In the genomic region with DNA sequence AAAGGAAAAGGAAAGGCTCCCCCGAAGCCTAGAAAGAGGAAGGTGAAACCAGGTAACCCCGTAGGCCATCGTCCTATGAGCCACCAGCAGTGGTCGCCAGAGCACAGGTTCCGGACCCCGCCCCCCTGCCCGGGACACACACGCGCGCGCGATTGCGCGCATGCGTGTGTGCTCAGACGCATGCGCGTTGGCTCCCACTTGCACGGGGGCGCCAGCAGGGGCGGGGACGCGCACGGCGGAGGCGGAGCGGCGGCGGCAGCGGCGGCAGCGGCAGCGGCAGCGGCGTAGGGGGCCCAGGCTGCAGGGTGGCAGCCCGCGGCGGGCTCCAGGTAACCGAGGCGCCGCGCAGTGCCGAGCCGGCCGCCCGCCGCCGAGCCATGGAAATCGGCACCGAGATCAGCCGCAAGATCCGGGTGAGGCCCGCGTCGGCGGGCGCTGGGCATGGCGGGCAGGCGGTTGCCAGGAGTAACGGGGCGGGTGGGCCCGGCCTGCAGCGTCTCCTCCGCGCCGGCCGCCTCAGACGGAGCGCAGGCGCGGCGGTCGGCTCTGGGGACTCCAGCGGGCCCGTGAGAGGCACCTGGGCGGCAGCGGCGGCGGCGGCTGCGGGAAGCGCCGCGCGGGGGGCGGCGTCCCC, we compare ENCODE assay signal across 7 mouse cellular contexts. TPM values are rescaled to one million over a fixed set of nuclear protein-coding genes. Genes with fewer than 3 reads are reported as not detected.
A peak's percentile ranks its signal among the peaks of the same experiment; 100 is the strongest.
DNase-seq lines count a peak whose midpoint lies in the region; ATAC-seq lines count a peak whose summit lies in the region.

Zc3h14 (plus strand) TSS at position 219 of the 634 bp plus-strand sequence.

- H3K9me3 ChIP-seq in embryonic facial prominence, embryonic 11.5 days (replicated peaks; ENCODE audit: control insufficient read depth, low read length) = no peaks in the 10 kb centered on the region
- H3K9me3 ChIP-seq in limb, embryonic 11.5 days (ENCODE audit: control insufficient read depth, low read length) = no peaks in the 10 kb centered on the region
- H3K9me3 ChIP-seq in midbrain, embryonic 14.5 days (ENCODE audit: control insufficient read depth, low read length) = no peaks in the 10 kb centered on the region

- peak within 1 kb of the TSS; percentile 76 for H3K4me2 ChIP-seq in embryonic facial prominence, embryonic 11.5 days (ENCODE audit: low read depth, low read length)
- H3K4me2 ChIP-seq in limb, embryonic 11.5 days (ENCODE audit: low read depth, severe bottlenecking) = peak within 1 kb of the TSS; percentile 55
- peak within 1 kb of the TSS; percentile 76 for H3K4me2 ChIP-seq in midbrain, embryonic 14.5 days (ENCODE audit: low read length)

- H3K4me1 ChIP-seq in embryonic facial prominence, embryonic 11.5 days (ENCODE audit: control insufficient read depth, insufficient read depth, low read length) = no peaks in the 10 kb centered on the region
- H3K4me1 ChIP-seq in limb, embryonic 11.5 days (ENCODE audit: control insufficient read depth, insufficient read depth, low read length) = no peaks in the 10 kb centered on the region
- H3K4me1 ChIP-seq in midbrain, embryonic 14.5 days (ENCODE audit: control insufficient read depth, insufficient read depth, low read length) = peaks cover 16% of the 10 kb centered on the region

- no peaks in the 10 kb centered on the region for H3K36me3 ChIP-seq in embryonic facial prominence, embryonic 11.5 days (replicated peaks; ENCODE audit: control insufficient read depth, insufficient read depth, low read depth, low read length)
- H3K36me3 ChIP-seq in limb, embryonic 11.5 days (ENCODE audit: control insufficient read depth, insufficient read depth, low read length) = no peaks in the 10 kb centered on the region
- H3K36me3 ChIP-seq in midbrain, embryonic 14.5 days (ENCODE audit: control insufficient read depth, insufficient read depth, low read length) = peaks cover 6% of the 10 kb centered on the region

- DNase-seq in adrenal gland, postnatal 14 days = peak; percentile 96
- DNase-seq in embryonic facial prominence, embryonic 11.5 days (ENCODE audit: low spot score) = peak; percentile 96
- peak; percentile 99 for DNase-seq in heart, adult 11 months
- peak; percentile 92 for DNase-seq in kidney, adult 18-20 months
- peak; percentile 96 for DNase-seq in limb, embryonic 11.5 days (ENCODE audit: low spot score)
- peak; percentile 98 for DNase-seq in midbrain, embryonic 14.5 days
- peak; percentile 91 to 95 for DNase-seq in spleen, adult 18-20 months

- H3K27ac ChIP-seq in embryonic facial prominence, embryonic 11.5 days (replicated peaks; ENCODE audit: low read depth, low read length) = peak within 1 kb of the TSS; percentile 87
- H3K27ac ChIP-seq in limb, embryonic 11.5 days (replicated peaks; ENCODE audit: low read depth, low read length) = peak within 1 kb of the TSS; percentile 79
- peak within 1 kb of the TSS; percentile 92 for H3K27ac ChIP-seq in midbrain, embryonic 14.5 days (replicated peaks; ENCODE audit: low read depth, low read length)

- WGBS in embryonic facial prominence, embryonic 11.5 days = under 1% methylated on average over 79 of the region's 87 CpGs
- under 1% methylated on average over 73 of the region's 87 CpGs for WGBS in limb, embryonic 11.5 days
- WGBS in midbrain, embryonic 14.5 days = under 1% methylated on average over 79 of the region's 87 CpGs

- peak within 1 kb of the TSS; percentile 92 for H3K4me3 ChIP-seq in embryonic facial prominence, embryonic 11.5 days (ENCODE audit: low read depth, low read length)
- H3K4me3 ChIP-seq in limb, embryonic 11.5 days (ENCODE audit: low read depth, low read length) = peak within 1 kb of the TSS; percentile 83
- H3K4me3 ChIP-seq in midbrain, embryonic 14.5 days (replicated peaks; ENCODE audit: low read depth, low read length) = peak within 1 kb of the TSS; percentile 93

- H3K27me3 ChIP-seq in embryonic facial prominence, embryonic 11.5 days (ENCODE audit: control insufficient read depth, insufficient read depth, low read length) = no peaks in the 10 kb centered on the region
- no peaks in the 10 kb centered on the region for H3K27me3 ChIP-seq in limb, embryonic 11.5 days (ENCODE audit: control insufficient read depth, insufficient read depth, low read length)
- H3K27me3 ChIP-seq in midbrain, embryonic 14.5 days (ENCODE audit: control insufficient read depth, insufficient read depth, low read length) = no peaks in the 10 kb centered on the region

- peak; percentile 75 for ATAC-seq in embryonic facial prominence, embryonic 11.5 days (replicated peaks; ENCODE audit: insufficient number of reproducible peaks, low FRiP score, low TSS enrichment, low read depth)
- ATAC-seq in limb, embryonic 11.5 days (ENCODE audit: insufficient number of reproducible peaks, low FRiP score, low TSS enrichment, low read depth) = peak; percentile 89
- ATAC-seq in midbrain, embryonic 14.5 days (ENCODE audit: low FRiP score, low TSS enrichment) = peak; percentile 90

- H3K9ac ChIP-seq in embryonic facial prominence, embryonic 11.5 days (replicated peaks; ENCODE audit: low read length) = peak within 1 kb of the TSS; percentile 94
- H3K9ac ChIP-seq in limb, embryonic 11.5 days (ENCODE audit: low read length) = peak within 1 kb of the TSS; percentile 93
- peak within 1 kb of the TSS; percentile 90 for H3K9ac ChIP-seq in midbrain, embryonic 14.5 days (replicated peaks; ENCODE audit: low read length)

RNA-seq across cellular contexts. Expression of gene Zc3h14, which starts in this region (rescaled TPM):
- 81.2 and 89.7 TPM in 2 replicates for total RNA-seq in adrenal gland, postnatal 14 days (2021)
- polyA plus RNA-seq in embryonic facial prominence, embryonic 11.5 days (2014; fragmentation: Nextera tagmentation; extraction: Ambion mirVana) = 174 and 182 TPM in 2 replicates
- polyA plus RNA-seq in limb, embryonic 11.5 days (2014; fragmentation: Nextera tagmentation; extraction: Ambion mirVana) = 158 and 170 TPM in 2 replicates
- polyA plus RNA-seq in midbrain, embryonic 14.5 days (2014; fragmentation: Nextera tagmentation; extraction: Ambion mirVana) = 99.5 and 135 TPM in 2 replicates

Comparison
In these comparisons a context has a peak if more than half of its experiments do, and no peak if none do; other contexts are left out.
1. Peak in every context shown above with its lines: DNase-seq, ATAC-seq, H3K4me3 ChIP-seq and H3K27ac ChIP-seq.